Mouse (Mus musculus): Measurements from ENCODE around the gene Gnb1.

DNA sequence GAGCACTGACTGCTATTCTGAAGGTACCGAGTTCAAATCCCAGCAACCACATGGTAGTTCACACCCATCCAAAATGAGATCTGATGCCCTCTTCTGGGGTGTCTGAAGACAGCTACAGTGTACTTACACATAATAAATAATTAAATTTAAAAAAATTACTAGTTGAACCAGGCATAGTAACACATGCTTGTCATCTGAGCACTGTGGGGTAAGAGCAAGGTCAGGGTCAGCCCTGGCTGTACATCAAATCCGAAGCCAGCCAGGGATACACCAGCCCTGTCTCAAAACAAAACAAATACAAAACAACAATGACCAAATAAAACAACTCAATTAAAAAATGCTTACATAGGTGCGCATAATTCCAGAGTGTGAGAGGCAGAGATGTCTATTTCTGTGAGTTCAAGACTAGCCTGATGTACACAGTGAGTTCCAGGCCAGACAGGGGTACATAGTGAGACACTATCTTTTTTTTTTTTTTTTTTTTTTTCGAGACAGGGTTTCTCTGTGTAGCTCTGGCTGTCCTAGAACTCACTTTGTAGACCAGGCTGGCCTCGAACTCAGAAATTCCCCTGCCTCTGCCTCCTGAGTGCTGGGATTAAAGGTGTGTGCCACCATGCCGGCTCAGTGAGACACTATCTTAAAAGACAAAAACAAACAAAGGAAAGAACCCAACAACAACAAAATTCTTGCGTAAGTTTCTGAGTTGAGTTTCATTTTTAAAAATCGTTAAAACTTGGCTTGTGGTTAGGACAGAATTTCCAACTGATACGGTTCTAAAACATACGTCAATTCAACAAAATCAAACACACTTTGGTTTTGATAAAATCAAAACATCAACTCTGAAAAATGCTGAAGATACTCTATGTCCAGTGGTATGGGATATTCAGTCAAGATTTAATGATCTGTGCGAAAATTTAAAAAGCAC is 109.0 kb downstream of the Gnb1 start:
- no peak for TF ChIP-seq CTCF (IDR thresholded peaks at IDR 0.05; ENCODE audit: control insufficient read depth, insufficient read depth, insufficient read length)
- TF ChIP-seq MAX (IDR thresholded peaks at IDR 0.05) = no peak
- peak; percentile 47 for TF ChIP-seq CEBPB (IDR thresholded peaks at IDR 0.05; ENCODE audit: low read depth)
